Mouse (Mus musculus) forebrain, embryonic 15.5 days (tissue): ENCODE measurements at regions not wholly inside any gene's neighbourhood (a gene's known extent, or its start where the extent isn't known, plus 50 kb on each side); places are given as distances from the start of the nearest gene placed in this dataset.

Experiments used
- ATAC-seq: fragments of 200-750 bp; cut with Nextera tagmentation; replicated peaks from 2 replicates; pipeline ENCODE4 v1.8.0; 2017; ENCODE audit warnings: mild to moderate bottlenecking, moderate TSS enrichment, moderate library complexity
- H3K27ac ChIP-seq: fragments of 300-500 bp; sonication (generic); replicated peaks from 2 replicates; pipeline ENCODE4 v1.5.1; 2015; ENCODE audit warnings: mild to moderate bottlenecking, inconsistent platforms
- H3K27me3 ChIP-seq: fragments of 300-500 bp; sonication (generic); 2 replicates; pipeline ENCODE4 v1.6.1; 2015; ENCODE audit warnings: inconsistent platforms
- H3K36me3 ChIP-seq: fragments of 300-500 bp; sonication (generic); 2 replicates; pipeline ENCODE4 v1.6.1; 2015; ENCODE audit warnings: mild to moderate bottlenecking, inconsistent platforms
- H3K4me1 ChIP-seq: fragments of 300-500 bp; sonication (generic); 2 replicates; pipeline ENCODE4 v1.6.1; 2015; ENCODE audit warnings: inconsistent platforms
- H3K4me2 ChIP-seq: fragments of 300-500 bp; sonication (generic); replicated peaks from 2 replicates; pipeline ENCODE4 v1.6.1; 2015; ENCODE audit warnings: mild to moderate bottlenecking, inconsistent platforms
- H3K4me3 ChIP-seq: fragments of 300-500 bp; sonication (generic); 2 replicates; pipeline ENCODE4 v1.5.1; 2015; ENCODE audit warnings: mild to moderate bottlenecking, inconsistent platforms
- H3K9ac ChIP-seq: fragments of 300-500 bp; sonication (generic); replicated peaks from 2 replicates; pipeline ENCODE4 v1.6.1; 2015; ENCODE audit warnings: mild to moderate bottlenecking, inconsistent platforms
- H3K9me3 ChIP-seq: fragments of 300-500 bp; sonication (generic); 2 replicates; pipeline ENCODE4 v1.6.1; 2016; ENCODE audit warnings: inconsistent platforms
- WGBS: fragments of 180-500 bp; shearing (Covaris S2); methylation state at CpG from one replicate; pipeline ENCODE4 v1.1.7; 2015; ENCODE audit warnings: mixed read lengths; 5-methylcytosine and 5-hydroxymethylcytosine counted together

- 49% methylated on average over 6 of the region's 6 CpGs for WGBS
- H3K4me1 ChIP-seq, result peaks cover 9% of the 10 kb centered on the region
- no peak overlapping the region for H3K9ac ChIP-seq
- H3K4me2 ChIP-seq, result no peak overlapping the region
- no peak for ATAC-seq
- H3K9me3 ChIP-seq, result no peaks in the 10 kb centered on the region
- 0 out of 2 replicates have a peak overlapping the region, but pooled peaks have one; percentile 3 for H3K27ac ChIP-seq
- H3K36me3 ChIP-seq, result no peaks in the 10 kb centered on the region
- no peaks in the 10 kb centered on the region for H3K27me3 ChIP-seq
- H3K4me3 ChIP-seq, result no peak overlapping the region
Observed at GRCm38 (mm10) chr9:41364442-41365250, 203.1 kb upstream of the Ubash3b start.

GRCm38 (mm10) chr9:41360356-41360755 lies 198.9 kb upstream of the Ubash3b start:
- no peaks in the 10 kb centered on the region for H3K27me3 ChIP-seq
- H3K4me3 ChIP-seq, result no peak overlapping the region
- no peak overlapping the region for H3K9ac ChIP-seq
- WGBS, result 67% methylated on average over 5 of the region's 5 CpGs
- ATAC-seq, result no peak
- H3K36me3 ChIP-seq, result no peaks in the 10 kb centered on the region
- H3K9me3 ChIP-seq, result no peaks in the 10 kb centered on the region
- H3K4me1 ChIP-seq, result peaks cover 7% of the 10 kb centered on the region
- H3K4me2 ChIP-seq, result no peak overlapping the region
- H3K27ac ChIP-seq, result no peak overlapping the region

GRCm38 (mm10) chr9:41359286-41359685 lies 197.8 kb upstream of the Ubash3b start:
- Histone ChIP-seq H3K4me3 (no peak overlapping the region), H3K4me1 (0 out of 2 replicates have a peak, but pooled peaks cover 3% of the 10 kb centered on the region), H3K36me3 (no peaks in the 10 kb centered on the region), H3K4me2 (no peak overlapping the region), H3K27ac (no peak overlapping the region), H3K9me3 (no peaks in the 10 kb centered on the region), H3K9ac (no peak overlapping the region), H3K27me3 (no peaks in the 10 kb centered on the region)
- 87% methylated on average over 3 of the region's 3 CpGs for WGBS
- ATAC-seq, result no peak

- Histone ChIP-seq H3K36me3 (no peaks in the 10 kb centered on the region), H3K4me3 (no peak overlapping the region), H3K4me1 (0 out of 2 replicates have a peak, but pooled peaks cover 2% of the 10 kb centered on the region), H3K4me2 (no peak overlapping the region), H3K9ac (no peak overlapping the region), H3K27me3 (no peaks in the 10 kb centered on the region), H3K27ac (0 out of 2 replicates have a peak overlapping the region, but pooled peaks have one; percentile 27), H3K9me3 (no peaks in the 10 kb centered on the region)
- ATAC-seq, result peak; percentile 60
- WGBS, result 65% methylated on average over 2 of the region's 2 CpGs
Observed at GRCm38 (mm10) chr9:41345338-41345737, 183.8 kb upstream of the Ubash3b start.

- no peak for ATAC-seq
Observed at GRCm38 (mm10) chr9:41337375-41337774, 175.9 kb upstream of the Ubash3b start.

GRCm38 (mm10) chr9:41336801-41337200 lies 175.3 kb upstream of the Ubash3b start:
- Histone ChIP-seq H3K4me2 (no peak overlapping the region), H3K27ac (no peak overlapping the region), H3K9me3 (no peaks in the 10 kb centered on the region), H3K36me3 (no peaks in the 10 kb centered on the region), H3K4me3 (no peak overlapping the region), H3K27me3 (no peaks in the 10 kb centered on the region), H3K4me1 (peaks cover 8% of the 10 kb centered on the region), H3K9ac (no peak overlapping the region)
- ATAC-seq, result no peak
- WGBS, result 87% methylated on average over 6 of the region's 6 CpGs

More at GRCm38 (mm10) chr9:41337375-41337774, 175.9 kb upstream of the Ubash3b start:
- H3K4me3 ChIP-seq, result no peak overlapping the region
- H3K9me3 ChIP-seq, result no peaks in the 10 kb centered on the region
- no peaks in the 10 kb centered on the region for H3K36me3 ChIP-seq
- no peak overlapping the region for H3K9ac ChIP-seq
- 94% methylated on average over 2 of the region's 2 CpGs for WGBS
- no peak overlapping the region for H3K27ac ChIP-seq
- peaks cover 8% of the 10 kb centered on the region for H3K4me1 ChIP-seq
- H3K4me2 ChIP-seq, result no peak overlapping the region
- no peaks in the 10 kb centered on the region for H3K27me3 ChIP-seq

- Histone ChIP-seq H3K9me3 (no peaks in the 10 kb centered on the region), H3K4me1 (peaks cover 8% of the 10 kb centered on the region), H3K4me2 (no peak overlapping the region), H3K36me3 (no peaks in the 10 kb centered on the region), H3K9ac (no peak overlapping the region), H3K27ac (peak overlapping the region; percentile 46), H3K27me3 (no peaks in the 10 kb centered on the region), H3K4me3 (no peak overlapping the region)
- whole genome bisulfite sequencing, result 22% methylated on average over 10 of the region's 10 CpGs
- ATAC-seq, result 0 out of 2 replicates have a peak, but pooled peaks have one; percentile 38
Observed at GRCm38 (mm10) chr9:41334462-41335241, 173.2 kb upstream of the Ubash3b start.

- WGBS, result 100% methylated on average over 1 of the region's 1 CpGs
- no peak overlapping the region for H3K4me3 ChIP-seq
- no peaks in the 10 kb centered on the region for H3K36me3 ChIP-seq
- no peak for ATAC-seq
- H3K27me3 ChIP-seq, result no peaks in the 10 kb centered on the region
- no peak overlapping the region for H3K9ac ChIP-seq
- no peaks in the 10 kb centered on the region for H3K9me3 ChIP-seq
- H3K4me2 ChIP-seq, result no peak overlapping the region
- no peak overlapping the region for H3K27ac ChIP-seq
- H3K4me1 ChIP-seq, result peaks cover 13% of the 10 kb centered on the region
Observed at GRCm38 (mm10) chr9:41333526-41333925, 172.0 kb upstream of the Ubash3b start.

- Histone ChIP-seq H3K4me1 (peaks cover 30% of the 10 kb centered on the region), H3K4me3 (no peak overlapping the region), H3K36me3 (no peaks in the 10 kb centered on the region), H3K27me3 (no peaks in the 10 kb centered on the region), H3K9me3 (no peaks in the 10 kb centered on the region), H3K27ac (peak overlapping the region; percentile 47; the same call in 1 of the 2 replicates), H3K4me2 (peak overlapping the region; percentile 40), H3K9ac (no peak overlapping the region)
- no peak for ATAC-seq
- WGBS, result 100% methylated on average over 1 of the region's 1 CpGs
Observed at GRCm38 (mm10) chr9:41328959-41329358, 167.5 kb upstream of the Ubash3b start.

GRCm38 (mm10) chr9:41328480-41328879 lies 167.0 kb upstream of the Ubash3b start:
- H3K9me3 ChIP-seq, result no peaks in the 10 kb centered on the region
- peak overlapping the region; percentile 14 for H3K9ac ChIP-seq
- H3K27ac ChIP-seq, result peak overlapping the region; percentile 47
- WGBS, result 14% methylated on average over 5 of the region's 5 CpGs
- H3K4me1 ChIP-seq, result peaks cover 30% of the 10 kb centered on the region
- H3K4me2 ChIP-seq, result peak overlapping the region; percentile 40
- no peak for ATAC-seq
- peak overlapping the region; percentile 18 for H3K4me3 ChIP-seq
- H3K27me3 ChIP-seq, result no peaks in the 10 kb centered on the region
- H3K36me3 ChIP-seq, result no peaks in the 10 kb centered on the region

- H3K27me3 ChIP-seq, result no peaks in the 10 kb centered on the region
- peak overlapping the region; percentile 40 for H3K4me2 ChIP-seq
- H3K4me1 ChIP-seq, result peaks cover 30% of the 10 kb centered on the region
- peak overlapping the region; percentile 47 for H3K27ac ChIP-seq
- 4% methylated on average over 1 of the region's 1 CpGs for WGBS
- peak overlapping the region; percentile 18; the same call in 1 of the 2 replicates for H3K4me3 ChIP-seq
- peak overlapping the region; percentile 14; the same call in 1 of the 2 replicates for H3K9ac ChIP-seq
- H3K36me3 ChIP-seq, result no peaks in the 10 kb centered on the region
- no peaks in the 10 kb centered on the region for H3K9me3 ChIP-seq
- ATAC-seq, result no peak
Observed at GRCm38 (mm10) chr9:41328056-41328455, 166.6 kb upstream of the Ubash3b start.

GRCm38 (mm10) chr9:41327561-41327960 lies 166.1 kb upstream of the Ubash3b start:
- 0 out of 2 replicates have a peak overlapping the region, but pooled peaks have one; percentile 47 for H3K27ac ChIP-seq
- no peaks in the 10 kb centered on the region for H3K27me3 ChIP-seq
- no peak overlapping the region for H3K9ac ChIP-seq
- H3K36me3 ChIP-seq, result no peaks in the 10 kb centered on the region
- WGBS, result 13% methylated on average over 1 of the region's 1 CpGs
- 0 out of 2 replicates have a peak overlapping the region, but pooled peaks have one; percentile 18 for H3K4me3 ChIP-seq
- H3K4me1 ChIP-seq, result peaks cover 30% of the 10 kb centered on the region
- no peak for ATAC-seq
- H3K4me2 ChIP-seq, result peak overlapping the region; percentile 40
- no peaks in the 10 kb centered on the region for H3K9me3 ChIP-seq
